Mouse (Mus musculus) macrophage (primary cell): ENCODE data around the gene Fcf1. TPM values are rescaled to one million over a fixed set of nuclear protein-coding genes. Genes with fewer than 3 reads are reported as not detected.

ENCODE experiments used
- H3K27ac ChIP-seq: fragments of 350-480 bp; formaldehyde crosslinking; 2 replicates; pipeline ENCODE4 v1.9.0; 2021
- H3K36me3 ChIP-seq: fragments of 350-480 bp; formaldehyde crosslinking; 2 replicates; pipeline ENCODE4 v1.9.0; 2021; ENCODE audit errors: inconsistent target
- H3K4me3 ChIP-seq: fragments of 350-480 bp; formaldehyde crosslinking; 2 replicates; pipeline ENCODE4 v1.9.0; 2021; ENCODE audit errors: inconsistent target
- H3K79me2 ChIP-seq: fragments of 350-480 bp; formaldehyde crosslinking; 2 replicates; pipeline ENCODE4 v1.9.0; 2021; ENCODE audit errors: inconsistent target
- WGBS: methylation state at CpG from one replicate; pipeline ENCODE4 v1.1.7; 2026; ENCODE audit warnings: inconsistent platforms; ENCODE audit not compliant: missing documents; 5-methylcytosine and 5-hydroxymethylcytosine counted together
- polyA plus RNA-seq: library from polyadenylated mRNA; stranded (reverse); fragments of 250-400 nt; gene quantifications from 3 replicates; pipeline ENCODE4 v1.2.4, GENCODE M21; 2018; ENCODE audit warnings: inconsistent platforms

Fcf1 gene
- polyA plus RNA-seq, 1 experiment from 2014 or later: 76.0 TPM

- Histone ChIP-seq H3K4me3 (no peak overlapping the region), H3K36me3 (peaks cover 65% of the 10 kb centered on the region), H3K79me2 (peaks cover 17% of the 10 kb centered on the region; the same call in 1 of the 2 replicates), H3K27ac (no peak overlapping the region)
- 96% methylated on average over 6 of the region's 6 CpGs for WGBS
Observed at GRCm38 (mm10) chr12:84948584-84949285, 22.0 kb upstream of the Fcf1 start.

GRCm38 (mm10) chr12:84950763-84951162 lies 19.9 kb upstream of the Fcf1 start:
- H3K27ac ChIP-seq: no peak overlapping the region
- H3K4me3 ChIP-seq: no peak overlapping the region
- peaks cover 37% of the 10 kb centered on the region; the same call in 1 of the 2 replicates for H3K79me2 ChIP-seq
- peaks cover 56% of the 10 kb centered on the region for H3K36me3 ChIP-seq
- 91% methylated on average over 4 of the region's 6 CpGs for WGBS

GRCm38 (mm10) chr12:84951531-84951930 lies 19.2 kb upstream of the Fcf1 start:
- WGBS: 88% methylated on average over 8 of the region's 8 CpGs
- Histone ChIP-seq H3K4me3 (no peak overlapping the region), H3K27ac (no peak overlapping the region), H3K36me3 (peaks cover 54% of the 10 kb centered on the region), H3K79me2 (peaks cover 45% of the 10 kb centered on the region; the same call in 1 of the 2 replicates)

- peaks cover 46% of the 10 kb centered on the region for H3K36me3 ChIP-seq
- H3K4me3 ChIP-seq: no peak overlapping the region
- WGBS: 77% methylated on average over 1 of the region's 1 CpGs
- H3K79me2 ChIP-seq: peaks cover 53% of the 10 kb centered on the region; the same call in 1 of the 2 replicates
- no peak overlapping the region for H3K27ac ChIP-seq
Observed at GRCm38 (mm10) chr12:84952351-84952750, 18.3 kb upstream of the Fcf1 start.

DNA sequence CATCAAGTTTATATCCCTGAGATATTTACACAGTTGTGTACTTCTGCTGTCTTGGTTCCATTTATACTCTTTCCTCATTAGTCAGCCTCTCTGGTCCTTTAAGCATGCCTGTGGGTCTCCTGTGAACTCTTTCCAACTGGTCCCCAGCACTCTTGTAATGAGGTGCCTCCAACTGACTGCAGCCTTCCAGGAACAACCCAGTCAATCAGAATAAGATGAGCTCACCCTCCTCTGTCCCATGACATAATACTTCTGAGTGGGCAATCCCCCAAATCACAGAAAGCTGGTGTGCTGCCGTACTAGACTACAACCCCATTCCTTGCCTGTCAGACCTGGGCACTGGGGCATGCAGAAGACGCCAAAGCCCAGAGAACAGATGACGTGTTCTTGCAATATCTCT lies 14.4 kb upstream of the Fcf1 start:
- peaks cover 16% of the 10 kb centered on the region; the same call in 1 of the 2 replicates for H3K36me3 ChIP-seq
- peaks cover 92% of the 10 kb centered on the region; the same call in 1 of the 2 replicates for H3K79me2 ChIP-seq
- WGBS: 92% methylated on average over 3 of the region's 3 CpGs
- no peak overlapping the region for H3K4me3 ChIP-seq
- H3K27ac ChIP-seq: no peak overlapping the region

GRCm38 (mm10) chr12:84958794-84959356 lies 11.8 kb upstream of the Fcf1 start:
- Histone ChIP-seq H3K4me3 (no peak overlapping the region), H3K79me2 (peaks cover 99% of the 10 kb centered on the region; the same call in 1 of the 2 replicates), H3K36me3 (peaks cover 37% of the 10 kb centered on the region), H3K27ac (no peak overlapping the region)
- WGBS: 17% methylated on average over 1 of the region's 1 CpGs

- WGBS: 97% methylated on average over 6 of the region's 7 CpGs
- H3K79me2 ChIP-seq: peaks cover 99% of the 10 kb centered on the region
- peaks cover 38% of the 10 kb centered on the region for H3K36me3 ChIP-seq
- no peak overlapping the region for H3K27ac ChIP-seq
- H3K4me3 ChIP-seq: no peak overlapping the region
Observed at GRCm38 (mm10) chr12:84962606-84963005, 8.1 kb upstream of the Fcf1 start.

DNA sequence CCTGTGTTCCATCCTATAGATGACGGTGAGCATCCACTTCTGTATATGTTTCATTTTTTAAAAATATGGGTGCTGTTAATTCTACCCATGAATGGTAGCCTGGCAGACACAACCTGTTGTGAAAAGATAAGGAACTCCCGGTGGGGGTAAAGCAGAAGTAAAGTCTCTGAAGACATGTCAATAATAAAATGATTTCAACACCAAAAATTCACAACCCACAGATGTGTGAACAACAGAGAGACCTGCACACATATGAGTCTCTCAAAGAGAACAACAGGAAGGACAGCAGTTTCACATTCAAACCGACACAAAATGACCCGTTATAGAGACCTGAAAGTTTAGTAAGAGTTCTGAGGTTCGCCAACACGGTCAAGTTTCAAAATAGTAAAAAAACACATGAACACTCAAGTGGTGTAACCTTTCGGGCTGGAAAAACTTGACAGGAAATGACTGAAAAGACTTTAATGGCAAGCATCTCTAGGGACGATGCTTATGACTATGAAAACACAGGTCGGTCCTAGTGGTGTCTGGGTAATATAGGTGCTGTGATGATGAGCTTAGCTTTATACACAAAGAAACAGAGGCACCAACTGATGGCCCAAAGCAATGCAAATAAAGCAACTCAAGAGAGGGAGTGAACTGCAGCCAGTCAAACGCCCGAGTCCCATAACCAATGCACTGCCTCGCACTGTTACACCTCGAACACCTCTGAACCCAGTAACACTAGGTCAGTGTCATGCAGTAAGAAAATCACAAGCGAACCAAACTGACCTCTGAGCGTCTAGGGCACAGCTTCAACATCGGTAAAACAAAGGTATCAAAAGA lies 1.7 kb upstream of the Fcf1 start:
- WGBS: 33% methylated on average over 16 of the region's 16 CpGs
- Histone ChIP-seq H3K4me3 (peak overlapping the region; percentile 100), H3K36me3 (peaks cover 28% of the 10 kb centered on the region), H3K27ac (peak overlapping the region; percentile 62; the same call in 1 of the 2 replicates), H3K79me2 (peaks cover 97% of the 10 kb centered on the region)

DNA sequence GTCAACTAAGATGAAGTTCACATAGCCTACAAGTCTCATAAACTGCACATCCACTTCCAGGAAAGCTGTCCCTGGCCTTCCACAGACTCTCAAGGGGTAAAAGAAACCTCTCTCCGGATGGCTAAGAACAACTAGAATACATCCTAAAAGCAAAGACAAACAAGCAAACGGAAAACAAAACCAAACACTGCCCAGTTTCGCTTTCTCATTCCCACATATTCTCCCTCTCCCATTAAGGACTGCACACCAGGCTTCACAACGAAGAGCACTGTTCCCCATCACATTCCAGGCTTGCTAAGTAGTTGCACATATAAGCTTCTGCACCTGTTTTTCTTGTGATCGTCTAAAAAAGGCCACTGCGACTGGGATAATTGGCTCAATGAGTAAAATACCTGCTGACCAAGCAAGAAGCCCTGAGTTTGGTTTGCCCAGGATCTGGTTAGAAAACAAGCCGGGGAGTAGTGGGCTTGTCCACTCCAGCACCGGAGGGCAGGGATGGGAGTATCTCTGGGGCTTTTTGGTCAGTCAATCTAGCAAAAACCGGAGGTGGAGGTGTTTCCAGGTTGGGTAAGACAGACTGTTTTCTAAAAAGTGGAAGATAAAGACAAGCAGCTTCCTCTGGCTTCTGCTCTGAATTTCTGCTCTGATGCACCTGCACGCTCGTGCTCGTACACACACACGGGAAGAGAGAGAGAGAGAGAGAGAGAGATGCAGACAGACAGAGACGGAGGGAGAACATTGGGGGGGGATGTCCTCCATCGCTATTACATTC lies 855 bp upstream of the Fcf1 start:
- peak overlapping the region; percentile 62 for H3K27ac ChIP-seq
- H3K4me3 ChIP-seq: peak overlapping the region; percentile 100
- peaks cover 89% of the 10 kb centered on the region for H3K79me2 ChIP-seq
- peaks cover 30% of the 10 kb centered on the region for H3K36me3 ChIP-seq
- 20% methylated on average over 15 of the region's 15 CpGs for whole genome bisulfite sequencing

- WGBS: 87% methylated on average over 2 of the region's 2 CpGs
- Histone ChIP-seq H3K36me3 (peaks cover 90% of the 10 kb centered on the region), H3K27ac (no peak overlapping the region), H3K4me3 (no peak overlapping the region), H3K79me2 (no peaks in the 10 kb centered on the region)
Observed at GRCm38 (mm10) chr12:84979264-84979862, 8.7 kb downstream of the Fcf1 start.

DNA sequence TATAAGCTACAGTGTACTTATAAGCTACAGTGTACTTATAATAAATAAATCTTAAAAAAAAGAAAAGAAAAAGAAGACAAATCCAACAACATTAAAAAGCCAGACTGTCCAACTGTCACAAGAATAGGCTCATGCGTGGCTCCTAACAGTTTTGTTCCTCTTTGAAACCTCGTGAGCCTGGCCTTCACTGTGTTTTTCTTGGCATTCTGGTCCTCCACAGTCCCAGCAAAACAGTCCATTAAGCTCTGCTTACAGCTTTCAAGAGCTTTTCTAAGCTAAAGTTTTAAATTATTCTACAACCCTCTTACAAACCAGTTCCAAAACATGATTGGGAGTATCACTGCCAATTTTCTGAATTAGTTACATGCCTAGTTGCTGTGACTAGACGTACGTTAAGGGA lies 18.8 kb downstream of the Fcf1 start:
- Histone ChIP-seq H3K27ac (no peak overlapping the region), H3K79me2 (no peaks in the 10 kb centered on the region), H3K4me3 (no peak overlapping the region), H3K36me3 (peaks cover 4% of the 10 kb centered on the region; the same call in 1 of the 2 replicates)
- WGBS: 79% methylated on average over 4 of the region's 4 CpGs

DNA sequence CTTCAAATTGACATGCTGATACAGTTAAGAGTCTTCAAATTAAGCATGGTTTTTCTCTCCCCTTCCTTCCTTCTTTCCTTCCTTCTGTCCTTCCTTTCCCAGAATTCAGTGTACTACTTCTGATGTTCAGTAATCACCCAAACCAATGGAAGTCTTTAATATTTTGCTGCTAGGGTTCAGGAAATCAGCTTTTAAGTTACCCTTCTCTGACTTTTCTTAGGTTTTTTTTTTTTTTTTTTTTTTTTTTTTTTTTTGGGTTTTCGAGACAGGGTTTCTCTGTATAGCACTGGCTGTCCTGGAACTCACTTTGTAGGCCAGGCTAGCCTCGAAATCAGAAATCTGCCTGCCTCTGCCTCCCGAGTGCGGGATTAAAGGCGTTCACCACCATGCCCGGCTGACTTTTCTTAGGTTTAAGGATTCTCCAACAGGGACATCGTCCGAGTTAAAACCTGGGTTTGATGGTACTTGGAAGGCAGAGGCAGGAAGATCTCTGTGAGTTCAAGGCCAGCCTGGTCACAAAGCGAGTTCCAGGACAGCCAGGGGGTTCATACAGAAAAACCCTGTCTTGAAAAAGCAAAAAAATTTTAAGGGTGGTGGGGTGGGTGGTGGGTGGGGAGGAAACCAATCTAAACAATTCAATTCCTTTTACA lies 24.5 kb downstream of the Fcf1 start:
- Histone ChIP-seq H3K36me3 (no peaks in the 10 kb centered on the region), H3K4me3 (no peak overlapping the region), H3K27ac (no peak overlapping the region), H3K79me2 (peaks cover 38% of the 10 kb centered on the region)
- WGBS: 93% methylated on average over 8 of the region's 9 CpGs

DNA sequence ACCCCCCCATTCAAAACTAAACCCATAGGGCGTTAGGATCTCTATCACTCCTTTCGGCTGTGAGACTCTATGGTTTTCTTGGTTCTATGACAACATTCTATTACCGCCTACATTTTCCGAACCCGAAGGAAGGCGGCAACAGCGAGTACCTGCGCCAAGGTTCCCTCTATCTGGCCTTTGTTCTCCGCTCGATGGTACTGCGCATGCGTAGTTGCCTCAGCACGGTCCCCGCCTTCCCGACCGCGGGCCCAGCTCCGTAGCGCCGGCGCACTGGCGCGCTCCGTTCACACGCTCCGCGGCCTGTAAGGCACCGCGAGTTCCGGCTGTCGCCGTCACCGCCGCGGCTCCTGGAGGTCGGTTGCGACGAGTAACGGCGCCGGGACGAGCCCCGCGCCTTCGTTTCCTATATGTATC lies 25.4 kb downstream of the Fcf1 start, which contains the start of gene Ylpm1:
TSS of gene Ylpm1 (plus strand) at position 239 of the 414 bp plus-strand sequence.
- H3K27ac ChIP-seq: no peak within 1 kb of the TSS
- peaks cover 46% of the 10 kb centered on the region for H3K79me2 ChIP-seq
- H3K36me3 ChIP-seq: no peaks in the 10 kb centered on the region
- H3K4me3 ChIP-seq: peak within 1 kb of the TSS; percentile 62
- under 1% methylated on average over 45 of the region's 45 CpGs for WGBS
